Mouse (Mus musculus): ENCODE measurements around the gene Tnfrsf12a.

The Tnfrsf12a gene

GRCm38 (mm10) chr17:23680336-23680735 lies 3.1 kb upstream of the Tnfrsf12a start:
- in situ Hi-C loops (cut with MboI): no loop called here

GRCm38 (mm10) chr17:23679127-23679835 lies 2.0 kb upstream of the Tnfrsf12a start, which contains the start of gene Cldn6:
Cldn6 (plus strand) TSS chr17:23679249.
- in situ Hi-C loops (cut with MboI): no loop called here

DNA sequence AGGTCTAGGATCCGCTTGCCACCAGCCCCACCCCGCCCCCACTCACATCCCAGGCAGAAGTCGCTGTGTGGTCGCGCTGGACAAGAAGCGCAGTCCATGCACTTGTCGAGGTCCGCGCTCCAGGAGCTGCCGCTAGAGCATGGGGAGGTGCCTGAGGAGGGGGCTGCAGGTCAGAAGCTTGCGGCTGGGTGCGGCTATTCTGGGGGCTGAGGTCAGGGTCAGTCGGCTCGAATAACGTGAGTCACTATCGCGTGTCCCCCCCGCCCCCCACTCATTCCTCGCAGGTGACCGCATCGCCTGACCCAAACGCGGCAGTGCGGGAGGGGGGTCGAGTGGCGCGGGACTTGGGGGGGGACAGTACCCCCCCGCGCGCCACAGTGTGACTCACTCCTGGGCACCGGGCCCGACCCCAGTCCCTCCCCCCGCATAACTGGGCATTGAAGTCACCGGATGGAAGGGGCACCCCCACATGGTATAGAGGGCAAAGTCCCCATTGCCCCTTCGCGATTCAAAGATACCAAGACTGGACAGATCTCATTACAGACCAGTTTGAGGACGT lies 716 bp downstream of the Tnfrsf12a start:
- in situ Hi-C loops (cut with MboI): no loop called here

DNA sequence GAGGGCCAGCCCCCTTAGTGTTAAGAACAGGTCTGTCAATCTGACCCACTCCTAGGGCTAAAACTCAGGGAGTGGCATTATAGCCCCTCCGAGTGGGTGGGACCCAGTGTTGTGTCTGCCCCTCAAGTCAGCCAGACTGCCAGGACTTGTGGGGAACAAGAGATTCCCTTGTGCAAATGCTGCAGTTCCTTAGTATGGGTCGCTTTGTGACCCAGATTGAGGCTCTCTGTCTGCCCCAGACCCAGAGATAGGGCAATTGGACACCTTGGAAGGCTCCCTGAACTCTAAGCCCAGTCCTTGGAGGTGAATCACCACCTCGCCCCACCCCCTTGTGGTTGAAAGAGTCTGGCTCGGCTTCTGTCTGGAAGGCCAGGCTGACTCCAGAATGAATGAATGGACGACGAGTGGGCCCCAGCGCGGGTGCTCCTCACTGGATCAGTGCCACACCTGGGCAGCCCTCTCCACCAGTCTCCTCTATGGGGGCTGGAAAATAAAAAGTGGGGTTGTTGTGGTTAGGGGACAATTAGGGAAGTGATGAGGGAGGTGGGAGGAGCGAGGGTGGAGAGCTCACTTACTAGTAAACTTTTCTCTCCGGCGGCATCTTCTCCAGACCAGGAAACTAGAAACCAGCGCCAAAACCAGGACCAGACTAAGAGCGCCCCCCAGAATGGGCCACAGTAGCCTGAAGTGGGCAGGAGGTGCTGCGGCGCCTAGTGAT lies 1.5 kb downstream of the Tnfrsf12a start:
- in situ Hi-C loops (cut with MboI): no loop called here

- in situ Hi-C loops (cut with MboI): no loop called here
Measured at GRCm38 (mm10) chr17:23675127-23675526, 2.1 kb downstream of the Tnfrsf12a start.

GRCm38 (mm10) chr17:23674271-23674952 lies 2.9 kb downstream of the Tnfrsf12a start:
- in situ Hi-C loops (cut with MboI): no loop called here

GRCm38 (mm10) chr17:23673424-23674073 lies 3.7 kb downstream of the Tnfrsf12a start, which contains the start of the genes Hcfc1r1 and Thoc6:
Hcfc1r1 (plus strand) TSS chr17:23673596.
Thoc6 (minus strand) TSS chr17:23673882.
- in situ Hi-C loops (cut with MboI): no loop called here

DNA sequence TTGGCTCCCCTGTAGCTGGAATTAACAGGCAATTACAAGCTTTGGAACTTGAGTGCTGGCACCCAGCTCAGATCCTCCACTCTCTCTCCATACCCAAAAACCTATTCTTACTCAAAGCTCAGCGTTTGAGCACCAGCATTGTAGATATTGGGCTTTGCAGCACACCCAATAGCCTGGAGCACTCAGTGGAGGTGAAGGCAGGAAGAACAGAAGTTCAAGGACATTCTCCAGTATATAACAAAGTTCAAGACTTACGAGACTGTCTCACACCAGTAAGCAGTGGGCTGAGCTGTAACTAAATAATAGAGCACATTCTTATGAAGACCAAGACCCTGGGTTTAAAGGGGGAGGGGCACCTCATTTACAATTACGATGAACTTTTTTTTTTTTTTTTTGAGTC lies 4.5 kb downstream of the Tnfrsf12a start:
- in situ Hi-C loops (cut with MboI): no loop called here

DNA sequence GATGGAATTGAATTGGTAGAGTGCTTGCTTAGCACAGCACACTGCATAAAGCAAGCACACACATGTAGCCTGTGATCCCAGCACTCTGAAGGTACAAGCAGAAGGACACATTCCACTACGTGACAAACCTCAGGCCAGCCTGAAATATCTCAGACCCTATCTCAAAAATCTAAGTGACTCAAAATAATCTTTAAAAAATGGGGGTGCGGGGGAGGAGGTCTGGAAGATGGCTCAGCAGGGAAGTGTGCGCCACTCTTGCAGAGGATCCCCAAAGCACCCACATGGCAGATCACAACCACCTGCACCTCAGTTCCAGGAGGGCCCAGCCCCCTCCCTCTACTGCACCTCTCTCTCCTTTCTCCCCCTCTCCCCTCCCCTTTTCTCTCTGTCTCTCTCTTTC lies 5.7 kb downstream of the Tnfrsf12a start:
- in situ Hi-C loops (cut with MboI): no loop called here

DNA sequence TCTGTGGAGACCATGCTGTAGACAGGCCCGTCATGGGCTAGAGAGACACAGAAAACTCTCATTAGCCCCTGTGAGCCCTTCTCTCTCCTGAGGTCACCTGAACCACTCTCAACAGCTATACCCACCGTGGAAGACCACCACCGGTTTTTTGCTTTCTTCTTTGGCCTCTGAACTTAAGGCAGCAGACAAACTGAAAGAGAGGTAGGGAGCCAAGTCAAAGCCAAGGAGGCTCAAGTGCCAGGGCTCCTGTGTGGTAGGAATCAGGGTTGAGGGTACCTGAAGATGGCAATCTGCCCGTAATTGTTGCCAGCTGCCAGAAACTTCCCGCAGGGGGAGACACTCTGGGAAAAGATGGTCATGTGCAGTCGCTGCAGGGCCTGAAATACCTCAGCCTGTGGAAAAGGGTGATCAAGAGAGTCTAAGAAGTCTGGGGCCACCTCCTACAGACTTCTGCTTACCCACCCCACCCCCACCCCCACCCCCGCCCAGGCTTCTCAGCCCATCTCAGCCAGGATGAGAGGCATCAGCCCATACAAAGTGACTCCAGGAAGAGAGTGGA lies 6.7 kb downstream of the Tnfrsf12a start:
- in situ Hi-C loops (cut with MboI): no loop called here

- in situ Hi-C loops (cut with MboI): loop anchor here (5.0 kb wide), 1 partner anchor 52 kb away; no protein-coding TSS in a partner anchor
Measured at GRCm38 (mm10) chr17:23665511-23665910, 11.8 kb downstream of the Tnfrsf12a start.

DNA sequence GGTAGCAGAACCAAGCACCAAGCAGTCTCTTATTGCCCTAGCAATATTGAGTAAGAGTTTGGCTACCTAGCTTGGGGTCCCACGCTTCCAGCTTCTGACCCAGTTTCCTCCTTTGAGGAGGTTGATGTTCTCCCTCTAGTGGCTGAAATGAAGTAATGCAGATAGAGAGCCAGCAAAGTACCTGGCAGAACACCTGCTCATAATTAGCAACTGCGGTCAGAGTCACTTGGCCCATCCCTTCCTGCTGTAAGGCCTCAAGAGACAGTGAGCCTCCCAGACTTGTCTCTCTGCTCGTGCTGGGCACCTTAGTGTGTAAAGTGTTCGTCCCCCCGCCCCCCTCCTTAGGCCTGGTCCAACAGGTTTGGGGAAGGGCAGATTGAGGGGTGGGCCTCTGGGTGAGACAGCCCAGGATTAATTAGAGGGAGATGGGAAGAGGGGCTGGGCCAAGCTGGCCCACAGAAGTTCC lies 12.7 kb downstream of the Tnfrsf12a start:
- in situ Hi-C loops (cut with MboI): loop anchor here (5.0 kb wide), 1 partner anchor 53 kb away; no protein-coding TSS in a partner anchor

DNA sequence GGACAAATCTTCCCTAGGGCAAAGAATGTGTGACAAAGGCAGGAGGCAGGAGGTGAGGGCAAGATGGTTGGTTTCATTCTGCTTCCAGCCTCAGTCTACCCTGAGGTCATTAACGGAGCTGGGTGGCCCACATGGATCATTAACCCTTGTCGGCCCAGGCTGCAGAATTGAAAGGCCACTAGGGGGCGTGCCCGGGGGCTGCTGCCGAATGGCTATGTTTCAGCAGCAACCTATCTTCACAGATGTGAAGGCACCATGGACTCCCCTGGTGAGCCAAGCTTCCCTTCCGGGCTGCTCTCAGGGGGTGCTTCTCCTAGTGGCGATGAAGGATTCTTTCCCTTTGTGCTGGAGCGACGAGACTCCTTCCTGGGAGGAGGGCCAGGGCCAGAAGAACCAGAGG lies 15.7 kb downstream of the Tnfrsf12a start:
- in situ Hi-C loops (cut with MboI): no loop called here

DNA sequence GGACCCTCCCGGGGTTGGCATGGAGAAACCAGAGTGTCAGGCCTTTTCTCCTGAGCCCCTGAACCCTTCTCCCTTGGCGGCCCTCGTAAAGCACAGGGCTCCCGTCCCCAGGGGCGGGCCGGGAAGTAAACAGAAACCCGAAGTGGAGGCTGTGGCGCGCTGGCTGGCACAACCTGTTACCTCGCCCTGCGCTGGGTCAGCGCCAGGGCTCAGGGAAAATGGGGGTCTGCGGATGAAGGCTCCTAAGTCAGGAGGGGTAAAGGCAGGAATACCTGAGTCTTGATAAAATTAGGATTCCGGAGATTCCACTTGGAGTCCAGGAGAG lies 16.4 kb downstream of the Tnfrsf12a start:
- in situ Hi-C loops (cut with MboI): no loop called here

GRCm38 (mm10) chr17:23660117-23660875 lies 17.0 kb downstream of the Tnfrsf12a start, which contains the start of gene Bicdl2:
Bicdl2 (plus strand) TSS chr17:23660506.
- in situ Hi-C loops (cut with MboI): no loop called here

DNA sequence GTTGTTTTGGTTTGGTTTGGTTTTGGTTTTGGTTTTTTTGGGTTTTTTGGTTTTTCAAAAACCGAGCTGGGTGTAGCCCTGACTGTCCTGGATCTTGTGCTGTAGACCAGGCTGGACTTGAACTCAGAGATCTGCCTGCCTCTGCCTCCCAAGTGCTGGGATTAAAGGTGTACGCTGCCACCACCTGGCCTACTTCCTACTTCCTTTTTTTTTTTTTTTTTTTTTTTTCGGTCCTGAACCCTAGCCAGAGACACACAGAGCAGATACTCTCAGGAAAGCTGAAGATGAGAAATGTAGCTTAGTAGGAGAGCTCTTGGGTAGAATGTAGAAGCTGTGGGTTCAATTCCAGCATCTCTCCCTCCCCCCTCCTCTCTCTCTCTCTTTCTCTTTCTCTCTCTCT lies 18.8 kb downstream of the Tnfrsf12a start:
- in situ Hi-C loops (cut with MboI): no loop called here

- in situ Hi-C loops (cut with MboI): no loop called here
Measured at GRCm38 (mm10) chr17:23654410-23654809, 22.9 kb downstream of the Tnfrsf12a start.

DNA sequence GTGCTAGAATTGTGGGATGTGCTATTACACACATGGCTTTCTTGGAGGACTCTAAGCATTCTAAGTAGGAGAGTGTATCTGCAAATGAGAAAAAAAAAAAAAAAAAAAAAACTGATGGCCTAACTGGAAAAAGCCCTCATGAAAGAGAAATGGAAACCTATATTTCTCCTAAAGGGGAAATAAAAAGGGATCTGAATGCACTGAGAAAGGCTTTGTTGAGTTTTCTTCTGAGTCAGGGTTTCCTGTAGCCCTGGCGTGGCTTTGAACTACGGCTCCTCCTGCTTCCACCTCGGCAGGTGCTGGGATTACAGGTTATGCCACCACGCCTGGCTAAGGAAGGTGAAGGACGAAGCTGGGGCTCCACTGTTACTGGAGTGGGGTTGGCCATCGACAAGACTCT lies 23.3 kb downstream of the Tnfrsf12a start:
- in situ Hi-C loops (cut with MboI): no loop called here

- in situ Hi-C loops (cut with MboI): no loop called here
Measured at GRCm38 (mm10) chr17:23653324-23653723, 23.9 kb downstream of the Tnfrsf12a start.

- in situ Hi-C loops (cut with MboI): no loop called here
Measured at GRCm38 (mm10) chr17:23651363-23651762, 25.9 kb downstream of the Tnfrsf12a start.

DNA sequence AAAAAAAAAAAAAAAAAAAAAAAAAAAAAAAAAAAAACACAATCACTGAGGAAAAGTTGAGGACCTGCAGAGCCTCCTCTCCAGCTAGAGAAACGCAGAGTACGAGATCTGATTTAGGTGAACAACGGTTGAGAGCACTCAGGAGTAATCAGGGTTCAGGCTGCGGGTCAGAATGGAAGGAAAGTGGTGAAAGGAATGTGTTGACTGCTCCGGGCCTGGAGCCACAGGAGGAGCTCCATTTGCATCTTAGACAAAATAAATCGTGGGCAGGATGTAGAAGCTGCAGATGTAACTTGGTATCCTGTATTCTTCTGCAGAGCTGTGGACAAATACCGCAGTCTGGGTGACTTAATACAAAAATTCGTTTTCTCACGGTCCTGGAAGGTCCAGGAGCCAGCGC lies 31.4 kb downstream of the Tnfrsf12a start:
- in situ Hi-C loops (cut with MboI): no loop called here
